Comparison of ENCODE assay signal across 10 mouse cellular contexts in the genomic region with DNA sequence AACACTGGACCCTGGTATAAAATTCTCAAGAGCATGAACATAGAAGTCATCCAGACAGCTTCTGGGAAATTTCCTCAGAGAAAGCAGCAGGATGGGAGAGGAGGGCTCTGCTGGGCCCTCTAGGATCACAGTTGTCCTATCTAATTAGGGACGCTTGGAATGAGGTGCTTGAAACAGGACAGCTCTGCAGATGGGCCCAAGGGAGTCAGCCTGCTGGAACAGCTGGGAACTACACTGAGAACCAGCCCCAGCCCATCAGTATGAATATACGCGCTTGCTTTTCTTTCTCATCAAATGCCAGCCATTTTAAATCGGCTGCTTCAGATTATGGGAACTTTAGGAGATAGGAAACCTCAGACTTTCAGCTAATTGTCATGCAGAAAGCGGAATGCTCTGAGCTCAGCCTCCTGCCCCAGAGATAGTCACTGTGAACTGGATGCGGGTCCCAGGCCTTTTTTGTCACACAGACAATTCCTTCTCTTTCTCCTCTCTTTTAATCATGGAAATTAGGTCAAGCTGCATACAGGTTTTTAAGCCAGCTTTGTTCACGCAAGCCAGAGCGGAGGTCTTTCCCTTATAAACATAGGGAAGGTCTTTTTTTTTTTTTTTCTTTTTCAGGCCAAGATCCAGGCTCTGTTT.
A peak's percentile ranks its signal among the peaks of the same experiment; 100 is the strongest.
DNase-seq lines count a peak whose midpoint lies in the region; ATAC-seq and TF ChIP-seq lines count a peak whose summit lies in the region.
"Had no signal": no experiment of that assay in that cellular context is flagged by ENCODE, and none has a peak within 500 bp of the region (broad histone marks: within the 10 kb centered on the region; RNA-seq: fewer than 3 reads in every experiment).

No protein-coding gene starts in this region.

- WGBS in hindbrain, embryonic 10.5 days = 39% methylated on average over 8 of the region's 8 CpGs
- WGBS in midbrain, postnatal 0 days = 22% methylated on average over 8 of the region's 8 CpGs

- H3K27ac ChIP-seq in hindbrain, embryonic 10.5 days = peak overlapping the region; percentile 73
- H3K27ac ChIP-seq in midbrain, postnatal 0 days (ENCODE audit: low read depth, low read length) = peak overlapping the region; percentile 49; the same call in 1 of the 2 replicates
- H3K27ac ChIP-seq: kidney, postnatal 0 days; limb, embryonic 13.5 days had no signal

- no peaks in the 10 kb centered on the region for H3K9me3 ChIP-seq in hindbrain, embryonic 10.5 days
- H3K9me3 ChIP-seq in midbrain, postnatal 0 days (ENCODE audit: low read length) = no peaks in the 10 kb centered on the region
- H3K9me3 ChIP-seq: limb, embryonic 13.5 days had no signal

- H3K36me3 ChIP-seq in hindbrain, embryonic 10.5 days = no peaks in the 10 kb centered on the region
- no peaks in the 10 kb centered on the region for H3K36me3 ChIP-seq in midbrain, postnatal 0 days (ENCODE audit: insufficient read depth, low read length)
- H3K36me3 ChIP-seq: limb, embryonic 13.5 days had no signal

- peaks cover 30% of the 10 kb centered on the region for H3K4me1 ChIP-seq in hindbrain, embryonic 10.5 days (replicated peaks)
- H3K4me1 ChIP-seq in midbrain, postnatal 0 days (ENCODE audit: insufficient read depth, low read length) = peaks cover 3% of the 10 kb centered on the region; the same call in 1 of the 2 replicates
- H3K4me1 ChIP-seq: limb, embryonic 13.5 days had no signal

- ATAC-seq in midbrain, postnatal 0 days (ENCODE audit: low FRiP score) = peak; percentile 86

- H3K27me3 ChIP-seq in hindbrain, embryonic 10.5 days (ENCODE audit: insufficient read depth, poor library complexity, severe bottlenecking) = no peaks in the 10 kb centered on the region
- no peaks in the 10 kb centered on the region for H3K27me3 ChIP-seq in midbrain, postnatal 0 days (ENCODE audit: insufficient read depth, low read length)
- H3K27me3 ChIP-seq: limb, embryonic 13.5 days had no signal

- TF ChIP-seq CTCF in midbrain, postnatal 0 days (IDR thresholded peaks at IDR 0.05) = peak; percentile 52

- peak; percentile 9 for DNase-seq in heart, adult 8-10 months (ENCODE audit: low spot score)
- no peak for DNase-seq in heart, postnatal 4 days
- peak; percentile 24 for DNase-seq in embryo, embryonic 10 days (ENCODE audit: low spot score)
- peak; percentile 35 for DNase-seq in hindbrain, embryonic 10.5 days (ENCODE audit: low spot score)
- DNase-seq in midbrain, postnatal 0 days (ENCODE audit: low spot score) = peak; percentile 52
- DNase-seq in frontal cortex, adult 2 months (ENCODE audit: extremely low spot score in 1 of 2, low spot score in 1 of 2) = no peak
- DNase-seq in gastrocnemius, postnatal 4 days (ENCODE audit: low spot score in 2 of 2) = no peak
- no peak for DNase-seq in adrenal gland, postnatal 14 days

- no peak overlapping the region for H3K4me2 ChIP-seq in midbrain, postnatal 0 days (ENCODE audit: low read depth, low read length, poor library complexity, severe bottlenecking)
- H3K4me2 ChIP-seq: limb, embryonic 13.5 days had no signal

- no peak overlapping the region for H3K4me3 ChIP-seq in hindbrain, embryonic 10.5 days
- no peak overlapping the region for H3K4me3 ChIP-seq in midbrain, postnatal 0 days (ENCODE audit: low read depth, low read length)
- H3K4me3 ChIP-seq: limb, embryonic 13.5 days had no signal

- no peak overlapping the region for H3K9ac ChIP-seq in midbrain, postnatal 0 days (replicated peaks; ENCODE audit: low read length, poor library complexity, severe bottlenecking)
- H3K9ac ChIP-seq: limb, embryonic 13.5 days had no signal

Comparison
In these comparisons a context has a peak if more than half of its experiments do, and no peak if none do; other contexts are left out.
1. DNase-seq: peak in heart, adult 8-10 months (single experiment), embryo, embryonic 10 days (single experiment), hindbrain, embryonic 10.5 days (single experiment) and midbrain, postnatal 0 days (single experiment); none in heart, postnatal 4 days (single experiment), frontal cortex, adult 2 months (0 of 2), gastrocnemius, postnatal 4 days (0 of 2) and adrenal gland, postnatal 14 days (single experiment).